Mouse (Mus musculus): ENCODE measurements at regions not wholly inside any gene's neighbourhood (a gene's known extent, or its start where the extent isn't known, plus 50 kb on each side); places are given as distances from the start of the nearest gene placed in this dataset.

- TF ChIP-seq MAX (IDR thresholded peaks at IDR 0.05), result no peak
- no peak for TF ChIP-seq MYOG (IDR thresholded peaks at IDR 0.05; ENCODE audit: control insufficient read depth, extremely low read depth, insufficient read length)
- no peak for TF ChIP-seq CTCF (IDR thresholded peaks at IDR 0.05; ENCODE audit: control insufficient read depth, insufficient read depth, insufficient read length)
- no peak for TF ChIP-seq USF1 (IDR thresholded peaks at IDR 0.05; ENCODE audit: low read depth)
Observed at GRCm38 (mm10) chr6:127358805-127359204, 87.8 kb upstream of the Parp11 start.
